Mouse (Mus musculus): Measurements from ENCODE around the gene Gria2. TPM values are rescaled to one million over a fixed set of nuclear protein-coding genes. Genes with fewer than 3 reads are reported as not detected.

Gene Gria2
- polyA plus RNA-seq, 1 experiment from 2014 or later, result 275 TPM

- Histone ChIP-seq H3K4me1 (replicated peaks; ENCODE audit: control insufficient read depth, insufficient read depth, low read length) (no peaks in the 10 kb centered on the region), H3K4me2 (ENCODE audit: low read length) (no peak overlapping the region), H3K4me3 (replicated peaks; ENCODE audit: low read length) (no peak overlapping the region), H3K27ac (ENCODE audit: low read length) (no peak overlapping the region), H3K27me3 (replicated peaks; ENCODE audit: control insufficient read depth, insufficient read depth, low read length) (no peaks in the 10 kb centered on the region), H3K9me3 (ENCODE audit: control insufficient read depth, low read length) (no peaks in the 10 kb centered on the region), H3K9ac (replicated peaks; ENCODE audit: low read depth, low read length) (no peak overlapping the region), H3K36me3 (ENCODE audit: control insufficient read depth, insufficient read depth) (0 out of 2 replicates have a peak, but pooled peaks cover 4% of the 10 kb centered on the region)
- ATAC-seq, result no peak
Measured at GRCm38 (mm10) chr3:80750786-80751185, 51.8 kb downstream of the Gria2 start.

- Histone ChIP-seq H3K36me3 (ENCODE audit: control insufficient read depth, insufficient read depth) (peaks cover 10% of the 10 kb centered on the region; the same call in 1 of the 2 replicates), H3K9ac (replicated peaks; ENCODE audit: low read depth, low read length) (no peak overlapping the region), H3K4me2 (ENCODE audit: low read length) (no peak overlapping the region), H3K27me3 (replicated peaks; ENCODE audit: control insufficient read depth, insufficient read depth, low read length) (no peaks in the 10 kb centered on the region), H3K9me3 (ENCODE audit: control insufficient read depth, low read length) (no peaks in the 10 kb centered on the region), H3K4me3 (replicated peaks; ENCODE audit: low read length) (no peak overlapping the region), H3K4me1 (replicated peaks; ENCODE audit: control insufficient read depth, insufficient read depth, low read length) (peaks cover 2% of the 10 kb centered on the region; the same call in 1 of the 2 replicates), H3K27ac (ENCODE audit: low read length) (peak overlapping the region; percentile 44; the same call in 1 of the 2 replicates)
- peak; percentile 63; the same call in 1 of the 2 replicates for ATAC-seq
- WGBS, result 46% methylated on average over 3 of the region's 3 CpGs
Measured at GRCm38 (mm10) chr3:80725205-80725604, 77.4 kb downstream of the Gria2 start.

GRCm38 (mm10) chr3:80713123-80713522 lies 89.5 kb downstream of the Gria2 start:
- H3K9me3 ChIP-seq (ENCODE audit: control insufficient read depth, low read length), result no peaks in the 10 kb centered on the region
- H3K4me2 ChIP-seq (ENCODE audit: low read length), result no peak overlapping the region
- H3K27me3 ChIP-seq (replicated peaks; ENCODE audit: control insufficient read depth, insufficient read depth, low read length), result no peaks in the 10 kb centered on the region
- no peak overlapping the region for H3K9ac ChIP-seq (replicated peaks; ENCODE audit: low read depth, low read length)
- 37% methylated on average over 3 of the region's 3 CpGs for WGBS
- ATAC-seq, result 0 out of 2 replicates have a peak, but pooled peaks have one; percentile 31
- H3K27ac ChIP-seq (ENCODE audit: low read length), result no peak overlapping the region
- peaks cover 17% of the 10 kb centered on the region for H3K36me3 ChIP-seq (ENCODE audit: control insufficient read depth, insufficient read depth)
- no peaks in the 10 kb centered on the region for H3K4me1 ChIP-seq (replicated peaks; ENCODE audit: control insufficient read depth, insufficient read depth, low read length)
- no peak overlapping the region for H3K4me3 ChIP-seq (replicated peaks; ENCODE audit: low read length)

- no peaks in the 10 kb centered on the region for H3K4me1 ChIP-seq (replicated peaks; ENCODE audit: control insufficient read depth, insufficient read depth, low read length)
- no peak overlapping the region for H3K9ac ChIP-seq (replicated peaks; ENCODE audit: low read depth, low read length)
- H3K27me3 ChIP-seq (replicated peaks; ENCODE audit: control insufficient read depth, insufficient read depth, low read length), result no peaks in the 10 kb centered on the region
- no peak overlapping the region for H3K27ac ChIP-seq (ENCODE audit: low read length)
- no peak overlapping the region for H3K4me3 ChIP-seq (replicated peaks; ENCODE audit: low read length)
- no peak overlapping the region for H3K4me2 ChIP-seq (ENCODE audit: low read length)
- no peaks in the 10 kb centered on the region for H3K9me3 ChIP-seq (ENCODE audit: control insufficient read depth, low read length)
- no peak for ATAC-seq
- peaks cover 29% of the 10 kb centered on the region for H3K36me3 ChIP-seq (ENCODE audit: control insufficient read depth, insufficient read depth)
Measured at GRCm38 (mm10) chr3:80708992-80709391, 93.6 kb downstream of the Gria2 start.

- H3K9me3 ChIP-seq (ENCODE audit: control insufficient read depth, low read length), result no peaks in the 10 kb centered on the region
- no peak overlapping the region for H3K4me3 ChIP-seq (replicated peaks; ENCODE audit: low read length)
- WGBS, result 94% methylated on average over 3 of the region's 3 CpGs
- H3K9ac ChIP-seq (replicated peaks; ENCODE audit: low read depth, low read length), result no peak overlapping the region
- no peak for ATAC-seq
- no peaks in the 10 kb centered on the region for H3K27me3 ChIP-seq (replicated peaks; ENCODE audit: control insufficient read depth, insufficient read depth, low read length)
- no peaks in the 10 kb centered on the region for H3K4me1 ChIP-seq (replicated peaks; ENCODE audit: control insufficient read depth, insufficient read depth, low read length)
- H3K4me2 ChIP-seq (ENCODE audit: low read length), result no peak overlapping the region
- no peak overlapping the region for H3K27ac ChIP-seq (ENCODE audit: low read length)
- H3K36me3 ChIP-seq (ENCODE audit: control insufficient read depth, insufficient read depth), result peaks cover 6% of the 10 kb centered on the region
Measured at GRCm38 (mm10) chr3:80702173-80702572, 100.5 kb downstream of the Gria2 start.

GRCm38 (mm10) chr3:80697523-80697922 lies 105.1 kb downstream of the Gria2 start:
- 83% methylated on average over 4 of the region's 4 CpGs for WGBS
- ATAC-seq, result no peak
- H3K4me3 ChIP-seq (replicated peaks; ENCODE audit: low read length), result no peak overlapping the region
- H3K36me3 ChIP-seq (ENCODE audit: control insufficient read depth, insufficient read depth), result peaks cover 2% of the 10 kb centered on the region; the same call in 1 of the 2 replicates
- no peaks in the 10 kb centered on the region for H3K9me3 ChIP-seq (ENCODE audit: control insufficient read depth, low read length)
- H3K27me3 ChIP-seq (replicated peaks; ENCODE audit: control insufficient read depth, insufficient read depth, low read length), result no peaks in the 10 kb centered on the region
- no peaks in the 10 kb centered on the region for H3K4me1 ChIP-seq (replicated peaks; ENCODE audit: control insufficient read depth, insufficient read depth, low read length)
- no peak overlapping the region for H3K4me2 ChIP-seq (ENCODE audit: low read length)
- no peak overlapping the region for H3K9ac ChIP-seq (replicated peaks; ENCODE audit: low read depth, low read length)
- H3K27ac ChIP-seq (ENCODE audit: low read length), result no peak overlapping the region

- Histone ChIP-seq H3K27me3 (replicated peaks; ENCODE audit: control insufficient read depth, insufficient read depth, low read length) (no peaks in the 10 kb centered on the region), H3K4me3 (replicated peaks; ENCODE audit: low read length) (no peak overlapping the region), H3K36me3 (ENCODE audit: control insufficient read depth, insufficient read depth) (peaks cover 2% of the 10 kb centered on the region; the same call in 1 of the 2 replicates), H3K4me2 (ENCODE audit: low read length) (no peak overlapping the region), H3K4me1 (replicated peaks; ENCODE audit: control insufficient read depth, insufficient read depth, low read length) (no peaks in the 10 kb centered on the region), H3K27ac (ENCODE audit: low read length) (no peak overlapping the region), H3K9ac (replicated peaks; ENCODE audit: low read depth, low read length) (no peak overlapping the region), H3K9me3 (ENCODE audit: control insufficient read depth, low read length) (no peaks in the 10 kb centered on the region)
- 97% methylated on average over 8 of the region's 8 CpGs for WGBS
- ATAC-seq, result peak; percentile 69; the same call in 1 of the 2 replicates
Measured at GRCm38 (mm10) chr3:80694965-80695364, 107.7 kb downstream of the Gria2 start.

GRCm38 (mm10) chr3:80665105-80665504 lies 137.5 kb downstream of the Gria2 start:
- H3K36me3 ChIP-seq (ENCODE audit: control insufficient read depth, insufficient read depth), result no peaks in the 10 kb centered on the region
- H3K4me2 ChIP-seq (ENCODE audit: low read length), result no peak overlapping the region
- no peaks in the 10 kb centered on the region for H3K27me3 ChIP-seq (replicated peaks; ENCODE audit: control insufficient read depth, insufficient read depth, low read length)
- ATAC-seq, result no peak
- WGBS, result 71% methylated on average over 5 of the region's 5 CpGs
- no peak overlapping the region for H3K4me3 ChIP-seq (replicated peaks; ENCODE audit: low read length)
- H3K27ac ChIP-seq (ENCODE audit: low read length), result no peak overlapping the region
- H3K9ac ChIP-seq (replicated peaks; ENCODE audit: low read depth, low read length), result no peak overlapping the region
- H3K4me1 ChIP-seq (replicated peaks; ENCODE audit: control insufficient read depth, insufficient read depth, low read length), result no peaks in the 10 kb centered on the region
- no peaks in the 10 kb centered on the region for H3K9me3 ChIP-seq (ENCODE audit: control insufficient read depth, low read length)

- H3K9ac ChIP-seq (replicated peaks; ENCODE audit: low read depth, low read length), result no peak overlapping the region
- no peak overlapping the region for H3K4me3 ChIP-seq (replicated peaks; ENCODE audit: low read length)
- no peaks in the 10 kb centered on the region for H3K9me3 ChIP-seq (ENCODE audit: control insufficient read depth, low read length)
- H3K36me3 ChIP-seq (ENCODE audit: control insufficient read depth, insufficient read depth), result no peaks in the 10 kb centered on the region
- H3K27me3 ChIP-seq (replicated peaks; ENCODE audit: control insufficient read depth, insufficient read depth, low read length), result no peaks in the 10 kb centered on the region
- ATAC-seq, result no peak
- WGBS, result 36% methylated on average over 2 of the region's 2 CpGs
- H3K4me2 ChIP-seq (ENCODE audit: low read length), result no peak overlapping the region
- no peaks in the 10 kb centered on the region for H3K4me1 ChIP-seq (replicated peaks; ENCODE audit: control insufficient read depth, insufficient read depth, low read length)
- no peak overlapping the region for H3K27ac ChIP-seq (ENCODE audit: low read length)
Measured at GRCm38 (mm10) chr3:80663293-80663692, 139.3 kb downstream of the Gria2 start.

GRCm38 (mm10) chr3:80661838-80662237 lies 140.8 kb downstream of the Gria2 start:
- Histone ChIP-seq H3K9ac (replicated peaks; ENCODE audit: low read depth, low read length) (no peak overlapping the region), H3K4me1 (replicated peaks; ENCODE audit: control insufficient read depth, insufficient read depth, low read length) (no peaks in the 10 kb centered on the region), H3K36me3 (ENCODE audit: control insufficient read depth, insufficient read depth) (no peaks in the 10 kb centered on the region), H3K27me3 (replicated peaks; ENCODE audit: control insufficient read depth, insufficient read depth, low read length) (no peaks in the 10 kb centered on the region), H3K27ac (ENCODE audit: low read length) (no peak overlapping the region), H3K4me3 (replicated peaks; ENCODE audit: low read length) (no peak overlapping the region), H3K4me2 (ENCODE audit: low read length) (no peak overlapping the region), H3K9me3 (ENCODE audit: control insufficient read depth, low read length) (no peaks in the 10 kb centered on the region)
- ATAC-seq, result peak; percentile 31; the same call in 1 of the 2 replicates
- 71% methylated on average over 3 of the region's 3 CpGs for WGBS

Measured in forebrain, embryonic 16.5 days (tissue).